Mouse (Mus musculus): ENCODE data around the gene Rasd1.
A peak's percentile ranks its signal among the peaks of the same experiment; 100 is the strongest.

The Rasd1 gene

GRCm38 (mm10) chr11:59964818-59965217 is at the start of gene Rasd1:
Gene Rasd1, minus strand, starts transcription at chr11:59964944.
- peak; percentile 83 for DNase-seq (ENCODE audit: low spot score in 2 of 2)

GRCm38 (mm10) chr11:60011516-60011915 is 46.8 kb upstream of the Rasd1 start:
- DNase-seq (ENCODE audit: low spot score in 2 of 2), result no peak

DNA sequence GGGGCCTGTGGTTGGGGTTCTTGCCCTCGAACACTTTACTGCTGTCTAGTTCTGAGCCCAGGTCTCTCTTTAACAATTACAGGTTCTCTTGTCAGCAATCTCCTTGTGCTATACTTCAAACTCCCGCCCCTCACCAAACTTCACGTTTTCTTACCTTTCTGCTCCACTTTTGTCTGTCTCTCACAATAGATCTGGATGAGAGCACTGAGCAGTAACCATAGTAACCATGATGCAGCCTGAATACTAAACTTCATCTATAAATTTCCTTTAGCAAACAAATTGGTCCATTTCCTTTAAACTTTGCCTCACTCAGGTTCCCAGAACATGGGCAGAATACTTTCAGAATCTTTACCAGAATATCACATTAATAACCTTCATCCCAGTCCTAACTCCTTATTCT is 44.7 kb upstream of the Rasd1 start:
- no peak for DNase-seq (ENCODE audit: low spot score in 2 of 2)

- DNase-seq (ENCODE audit: low spot score in 2 of 2), result no peak
Observed at GRCm38 (mm10) chr11:60005866-60006265, 41.1 kb upstream of the Rasd1 start.

GRCm38 (mm10) chr11:60004716-60005115 is 40.0 kb upstream of the Rasd1 start:
- no peak for DNase-seq (ENCODE audit: low spot score in 2 of 2)

- no peak for DNase-seq (ENCODE audit: low spot score in 2 of 2)
Observed at GRCm38 (mm10) chr11:60003811-60004210, 39.1 kb upstream of the Rasd1 start.

DNA sequence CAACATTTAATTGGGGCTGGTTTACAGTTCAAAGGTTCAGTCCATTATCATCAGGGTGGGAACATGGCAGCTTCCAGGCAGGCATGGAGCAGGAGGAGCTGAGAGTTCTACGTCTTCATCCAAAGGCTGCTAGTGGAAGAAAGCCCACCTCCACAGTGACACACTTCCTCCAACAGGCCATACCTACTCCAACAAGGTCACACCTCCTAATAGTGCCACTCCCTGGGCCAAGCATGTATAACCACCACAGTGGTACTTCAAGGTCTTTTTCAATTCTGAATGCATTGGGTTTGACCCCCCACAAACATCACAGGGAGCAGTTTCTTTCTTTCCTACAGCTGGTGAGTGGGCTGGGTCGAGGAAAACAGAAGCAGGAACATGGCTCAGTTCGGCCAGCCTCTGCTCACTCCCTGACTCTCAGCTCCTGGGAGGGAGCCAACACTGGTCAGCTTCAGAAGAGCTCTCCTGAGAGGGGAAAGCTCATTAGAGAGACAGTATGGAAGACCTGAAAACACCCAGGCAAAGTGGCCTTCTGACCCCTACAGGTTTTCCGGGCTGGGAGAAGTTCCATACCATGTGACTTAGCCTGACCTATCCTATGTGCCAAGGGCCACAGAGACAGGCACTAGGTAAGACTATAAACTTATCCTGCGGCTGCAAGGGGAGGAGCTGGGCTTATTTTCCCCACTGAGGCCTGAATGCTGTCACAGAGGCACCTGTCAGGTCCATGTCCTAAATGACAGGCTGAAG is 36.7 kb upstream of the Rasd1 start:
- DNase-seq (ENCODE audit: low spot score in 2 of 2), result no peak

- DNase-seq (ENCODE audit: low spot score in 2 of 2), result no peak
Observed at GRCm38 (mm10) chr11:59994318-59994717, 29.6 kb upstream of the Rasd1 start.

DNA sequence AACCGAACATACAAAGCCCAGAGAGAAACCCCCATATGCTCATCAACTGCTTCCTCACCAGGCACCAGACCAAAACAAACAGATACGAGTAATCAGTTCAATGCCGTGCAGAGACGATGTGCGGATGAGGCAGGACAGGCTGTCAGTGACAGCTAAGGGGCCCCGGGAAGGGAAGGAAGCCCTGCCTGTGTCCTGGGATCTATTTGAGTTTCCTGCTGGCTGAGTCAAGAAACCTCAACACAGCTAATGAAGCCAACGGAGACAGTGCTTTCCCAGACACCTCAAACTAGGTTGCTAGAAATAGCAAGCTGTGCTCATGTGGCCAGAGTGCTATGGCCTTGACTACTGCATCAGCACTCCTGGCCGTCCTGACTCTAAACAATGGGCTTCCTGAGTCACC is 26.6 kb upstream of the Rasd1 start:
- DNase-seq (ENCODE audit: low spot score in 2 of 2), result no peak

DNA sequence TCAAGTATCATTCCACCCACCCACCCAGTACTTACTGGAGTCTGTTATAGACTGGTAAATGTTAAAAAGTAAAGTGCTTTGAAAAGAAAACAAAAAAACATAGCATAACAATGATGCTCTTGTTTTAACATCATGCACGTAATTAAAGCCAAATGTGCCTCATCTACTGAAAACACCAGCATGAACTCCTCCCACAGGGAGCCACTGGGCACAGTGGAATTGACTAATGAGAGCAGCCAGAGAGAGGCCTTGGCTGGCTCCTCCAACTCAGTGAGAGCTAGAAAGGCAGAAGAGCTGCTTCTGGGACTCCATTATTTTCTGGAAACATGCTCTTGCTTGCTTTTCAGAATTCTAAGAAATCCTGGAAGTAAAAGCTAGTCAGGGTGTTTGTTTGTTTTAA is 24.7 kb upstream of the Rasd1 start:
- no peak for DNase-seq (ENCODE audit: low spot score in 2 of 2)

- DNase-seq (ENCODE audit: low spot score in 2 of 2), result no peak
Observed at GRCm38 (mm10) chr11:59977831-59978230, 13.1 kb upstream of the Rasd1 start.

GRCm38 (mm10) chr11:59975241-59975640 is 10.5 kb upstream of the Rasd1 start:
- no peak for DNase-seq (ENCODE audit: low spot score in 2 of 2)

GRCm38 (mm10) chr11:59973389-59973788 is 8.6 kb upstream of the Rasd1 start:
- DNase-seq (ENCODE audit: low spot score in 2 of 2), result no peak

GRCm38 (mm10) chr11:59971691-59972090 is 6.9 kb upstream of the Rasd1 start:
- DNase-seq (ENCODE audit: low spot score in 2 of 2), result no peak

- DNase-seq (ENCODE audit: low spot score in 2 of 2), result no peak
Observed at GRCm38 (mm10) chr11:59970780-59971179, 6.0 kb upstream of the Rasd1 start.

- no peak for DNase-seq (ENCODE audit: low spot score in 2 of 2)
Observed at GRCm38 (mm10) chr11:59967765-59968164, 3.0 kb upstream of the Rasd1 start.

- DNase-seq (ENCODE audit: low spot score in 2 of 2), result no peak
Observed at GRCm38 (mm10) chr11:59966102-59966483, 1.3 kb upstream of the Rasd1 start.

GRCm38 (mm10) chr11:59965227-59966101 is 720 bp upstream of the Rasd1 start:
- peak; percentile 73 to 83 for DNase-seq (ENCODE audit: low spot score in 2 of 2)

DNA sequence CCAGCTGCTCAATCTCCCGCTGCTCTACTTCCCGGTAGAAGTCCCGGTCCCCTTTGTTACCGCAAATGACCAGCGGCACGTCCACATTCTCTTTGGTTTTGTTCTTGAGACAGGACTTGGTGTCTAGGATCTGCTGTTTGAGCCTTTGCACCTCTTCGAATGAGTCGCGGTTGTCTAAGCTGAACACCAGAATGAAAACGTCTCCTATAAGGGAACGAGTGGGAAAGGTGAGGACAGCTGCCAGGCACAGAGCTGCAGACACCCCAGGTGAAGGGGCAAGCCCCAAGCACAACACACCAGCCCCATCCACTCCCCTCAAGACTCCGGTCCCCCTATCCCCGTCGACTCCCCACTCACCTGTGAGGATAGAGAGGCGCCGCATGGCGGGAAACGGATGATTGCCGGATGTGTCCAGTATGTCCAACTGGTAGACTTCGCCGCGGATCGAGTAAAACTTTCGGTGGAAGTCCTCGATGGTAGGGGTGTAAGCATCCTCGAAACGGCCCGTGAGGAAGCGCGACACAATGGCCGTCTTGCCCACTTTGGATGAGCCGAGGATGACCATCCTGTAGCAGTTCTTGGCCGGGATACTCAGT is 483 bp downstream of the Rasd1 start:
- peak in 1 of 2 experiments; percentile 61 for DNase-seq (ENCODE audit: low spot score in 2 of 2)

GRCm38 (mm10) chr11:59963364-59964162 is 1.2 kb downstream of the Rasd1 start:
- DNase-seq (ENCODE audit: low spot score in 2 of 2), result no peak

- no peak for DNase-seq (ENCODE audit: low spot score in 2 of 2)
Observed at GRCm38 (mm10) chr11:59962590-59962989, 2.2 kb downstream of the Rasd1 start.

Data from urinary bladder, postnatal 4 days (tissue).